Mouse (Mus musculus) heart, adult 2 months (tissue): ENCODE measurements at regions not wholly inside any gene's neighbourhood (a gene's known extent, or its start where the extent isn't known, plus 50 kb on each side); places are given as distances from the start of the nearest gene placed in this dataset.

Experiments used
- CTCF ChIP-seq: fragments of 200-600 bp; IDR thresholded peaks from 2 replicates; pipeline ENCODE4 v1.8.1; 2022; ENCODE audit warnings: antibody characterized with exemption, mild to moderate bottlenecking, moderate library complexity
- POLR2A ChIP-seq: fragments of 200-500 bp; IDR thresholded peaks from 2 replicates; pipeline ENCODE4 v1.6.1; 2011; ENCODE audit warnings: mild to moderate bottlenecking, low read depth, low read length, control low read depth; ENCODE audit not compliant: insufficient read depth

DNA sequence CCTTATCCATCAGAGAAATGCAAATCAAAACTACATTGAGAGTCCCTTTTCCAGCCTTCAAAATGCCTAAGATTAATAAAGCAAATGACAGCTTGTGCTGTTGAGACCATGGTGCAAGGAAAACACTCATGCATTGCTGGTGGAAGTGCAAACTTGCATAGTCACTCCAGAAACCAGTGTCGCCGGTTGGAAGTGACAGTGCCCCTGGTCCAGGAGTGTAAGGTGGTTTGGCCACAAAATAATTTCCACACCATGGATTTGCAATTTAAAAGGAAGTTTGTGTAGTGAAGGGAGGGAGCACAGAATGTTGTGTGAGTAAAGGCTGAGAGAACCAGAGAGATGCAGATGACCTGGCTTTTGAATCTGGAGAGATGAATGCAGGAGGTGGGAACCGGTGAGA lies 52.4 kb upstream of the Mad2l1 start:
- TF ChIP-seq POLR2A (no peak), CTCF (no peak)
